Mouse (Mus musculus): ENCODE data around the gene Mettl3. TPM values are rescaled to one million over a fixed set of nuclear protein-coding genes. Genes with fewer than 3 reads are reported as not detected.
"Not testable (repeated sequence)": the region's sequence is repeated elsewhere in the genome, so short reads cannot be mapped to it uniquely, and the experiment has no call there.

Gene Mettl3
- polyA plus RNA-seq (2012; rRNA removed), result 32.9 and 36.4 TPM in 2 replicates

GRCm38 (mm10) chr14:52304644-52305271 is at the start of gene Mettl3:
Gene Mettl3, minus strand, starts transcription at chr14:52305128.
- DNase-seq (ENCODE audit: low spot score), result peak; percentile 79

DNA sequence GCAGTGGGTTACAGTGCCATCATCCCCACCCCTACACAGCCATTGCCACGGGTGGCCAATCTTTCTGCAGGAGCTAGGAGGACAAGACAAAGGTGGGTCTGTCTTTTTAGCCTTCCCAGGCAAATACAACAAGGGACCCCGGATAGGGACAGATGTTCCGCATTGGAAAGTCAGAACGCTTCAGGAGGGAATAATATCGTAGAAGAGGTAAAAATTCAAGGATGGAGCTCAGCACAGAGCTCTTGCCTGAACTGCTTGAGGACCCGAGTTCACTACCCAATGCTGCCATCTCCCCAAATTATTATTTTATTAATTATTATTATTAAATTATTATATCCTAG is 34.6 kb upstream of the Mettl3 start:
- no peak for DNase-seq (ENCODE audit: low spot score)

GRCm38 (mm10) chr14:52338751-52339511 is 34.0 kb upstream of the Mettl3 start:
- no peak for DNase-seq (ENCODE audit: low spot score)

- DNase-seq (ENCODE audit: low spot score), result no peak
These were observed 27.2 kb upstream of the Mettl3 start for GRCm38 (mm10) chr14:52332171-52332570.

GRCm38 (mm10) chr14:52331069-52331750 is 26.3 kb upstream of the Mettl3 start:
- DNase-seq (ENCODE audit: low spot score), result no peak

GRCm38 (mm10) chr14:52327910-52328812 is 23.2 kb upstream of the Mettl3 start, which contains the start of gene Sall2:
Gene Sall2, minus strand, starts transcription at chr14:52328762.
- no peak for DNase-seq (ENCODE audit: low spot score)

- no peak for DNase-seq (ENCODE audit: low spot score)
These were observed 22.5 kb upstream of the Mettl3 start for GRCm38 (mm10) chr14:52327375-52327901.

GRCm38 (mm10) chr14:52325890-52326289 is 21.0 kb upstream of the Mettl3 start:
- no peak for DNase-seq (ENCODE audit: low spot score)

GRCm38 (mm10) chr14:52319361-52319760 is 14.4 kb upstream of the Mettl3 start:
- DNase-seq (ENCODE audit: low spot score), result no peak

GRCm38 (mm10) chr14:52316441-52317225 is 11.7 kb upstream of the Mettl3 start:
- no peak for DNase-seq (ENCODE audit: low spot score)

GRCm38 (mm10) chr14:52315792-52316440 is 11.0 kb upstream of the Mettl3 start:
- DNase-seq (ENCODE audit: low spot score), result peak; percentile 53

GRCm38 (mm10) chr14:52315283-52315780 is 10.4 kb upstream of the Mettl3 start:
- no peak for DNase-seq (ENCODE audit: low spot score)

GRCm38 (mm10) chr14:52314808-52315150 is 9.9 kb upstream of the Mettl3 start:
- no peak for DNase-seq (ENCODE audit: low spot score)

- no peak for DNase-seq (ENCODE audit: low spot score)
These were observed 9.2 kb upstream of the Mettl3 start for GRCm38 (mm10) chr14:52313931-52314807.

GRCm38 (mm10) chr14:52310906-52311305 is 6.0 kb upstream of the Mettl3 start:
- DNase-seq (ENCODE audit: low spot score), result no peak

- DNase-seq (ENCODE audit: low spot score), result not testable (repeated sequence)
These were observed 5.4 kb upstream of the Mettl3 start for GRCm38 (mm10) chr14:52310343-52310742.

DNA sequence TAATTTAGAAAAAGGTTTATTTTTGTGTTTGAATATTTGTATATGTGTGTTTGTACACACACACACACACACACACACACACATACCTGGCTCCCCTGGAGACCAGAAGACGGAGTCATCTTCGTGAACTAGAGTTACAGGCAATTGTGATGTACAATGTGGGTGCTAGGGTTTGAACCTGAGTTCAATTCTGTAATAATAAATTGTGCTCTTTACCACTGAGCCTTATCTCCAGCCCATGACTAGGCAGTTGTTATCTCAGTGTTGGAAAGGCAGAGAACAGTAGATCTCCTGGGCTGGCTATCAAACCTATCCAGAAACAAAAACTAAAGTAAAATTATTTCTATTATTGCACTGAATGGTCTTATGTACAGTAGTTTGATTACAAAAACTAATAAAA is 1.2 kb upstream of the Mettl3 start:
- DNase-seq (ENCODE audit: low spot score), result no peak

DNA sequence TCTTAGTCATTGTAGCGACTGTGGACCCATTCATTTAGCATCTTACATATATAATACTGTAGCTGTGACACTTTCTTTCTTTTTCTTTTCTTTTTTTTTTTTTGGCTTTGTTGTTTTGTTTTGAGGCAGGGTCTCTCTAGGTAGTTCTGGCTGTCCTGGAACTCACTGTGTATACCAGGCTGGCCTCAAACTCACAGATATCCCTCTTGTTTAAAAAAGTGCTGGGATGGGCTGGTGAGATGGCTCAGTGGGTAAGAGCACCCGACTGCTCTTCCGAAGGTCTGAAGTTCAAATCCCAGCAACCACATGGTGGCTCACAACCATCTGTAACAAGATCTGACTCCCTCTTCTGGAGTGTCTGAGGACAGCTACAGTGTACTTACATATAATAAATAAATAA is 1.4 kb downstream of the Mettl3 start:
- DNase-seq (ENCODE audit: low spot score), result not testable (repeated sequence)
